Mouse (Mus musculus) cerebellum, adult 9-11 months (tissue): ENCODE data around the gene Gpc6.

ENCODE experiments used
- DNase-seq: peaks from one replicate; pipeline ENCODE4 v3.0.0; 2022

Gpc6 gene

DNA sequence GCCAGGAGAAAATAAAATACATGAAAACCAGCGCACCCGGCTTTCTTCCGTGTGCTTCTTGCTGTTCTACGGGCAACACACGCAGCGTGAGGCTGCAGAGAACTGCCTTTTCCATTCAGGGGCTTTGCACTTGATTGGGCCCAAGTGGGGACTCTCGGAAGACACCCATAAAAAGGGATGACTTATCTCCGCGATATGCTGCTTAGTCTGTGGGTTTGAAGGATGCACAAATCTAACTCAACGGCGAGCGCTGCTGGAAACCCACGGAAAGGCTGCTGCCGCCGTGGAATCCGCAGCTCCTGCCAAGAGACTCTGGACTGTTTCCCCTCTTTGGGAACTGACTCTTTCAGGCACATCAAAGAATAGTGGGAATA lies 970.4 kb downstream of the Gpc6 start:
- no peak for DNase-seq

DNA sequence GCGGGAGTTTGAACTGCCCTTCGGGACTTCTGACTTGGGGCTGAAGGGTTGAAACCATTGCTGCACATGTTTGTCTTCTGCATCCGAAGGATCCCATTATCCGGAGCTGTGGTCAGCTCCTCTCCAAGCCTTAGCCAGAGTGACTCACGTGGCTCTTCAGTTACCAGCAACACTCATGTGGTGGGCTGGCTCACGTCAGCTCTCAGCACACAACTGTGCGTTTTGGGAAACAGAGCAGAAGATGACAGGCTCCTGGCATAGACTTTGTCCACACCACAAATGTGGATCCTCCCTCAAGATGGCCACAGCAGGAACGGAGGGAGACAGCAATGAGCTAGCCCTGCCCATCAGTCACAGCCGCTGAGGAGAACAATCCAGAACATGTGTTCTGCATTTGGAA lies 979.2 kb downstream of the Gpc6 start:
- no peak for DNase-seq

DNA sequence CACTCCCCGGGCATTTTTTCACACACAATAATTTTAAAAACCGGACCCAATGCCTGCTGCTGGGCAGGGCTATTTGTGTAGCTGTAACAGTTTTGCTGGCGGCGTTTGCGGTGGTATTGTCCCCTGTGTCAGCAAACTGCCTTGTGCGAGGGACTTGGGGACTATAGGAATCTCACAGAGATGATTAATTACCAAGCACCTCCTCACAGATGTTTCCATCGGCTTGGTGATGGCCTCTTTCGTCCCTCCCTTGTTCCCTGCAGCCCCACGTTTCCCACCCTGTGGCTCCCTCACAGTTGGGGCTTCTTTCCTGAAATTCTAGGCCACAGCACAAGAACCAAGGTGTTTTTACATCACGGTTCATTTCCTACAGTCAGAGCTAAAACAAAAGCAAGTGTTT lies 980.6 kb downstream of the Gpc6 start:
- no peak for DNase-seq

DNA sequence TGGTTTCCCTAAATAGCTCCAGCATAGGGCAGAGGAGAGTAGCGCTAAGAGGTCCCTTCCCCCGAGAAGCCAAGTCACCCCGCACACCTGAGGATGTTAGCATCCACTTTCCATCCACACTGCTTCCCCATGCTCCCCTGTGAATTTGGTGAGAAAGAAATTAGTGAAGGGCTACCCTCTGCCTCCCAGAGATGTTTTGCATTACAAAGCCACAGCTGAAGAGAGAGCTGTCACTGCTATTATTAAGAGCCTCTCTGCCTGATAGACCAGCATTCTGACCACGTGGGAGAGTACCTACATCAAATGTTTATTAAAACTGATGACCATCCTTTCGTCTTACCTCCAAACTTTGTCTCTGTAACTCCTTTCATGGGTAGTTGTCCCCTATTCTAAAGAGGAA lies 981.2 kb downstream of the Gpc6 start:
- DNase-seq = no peak

DNA sequence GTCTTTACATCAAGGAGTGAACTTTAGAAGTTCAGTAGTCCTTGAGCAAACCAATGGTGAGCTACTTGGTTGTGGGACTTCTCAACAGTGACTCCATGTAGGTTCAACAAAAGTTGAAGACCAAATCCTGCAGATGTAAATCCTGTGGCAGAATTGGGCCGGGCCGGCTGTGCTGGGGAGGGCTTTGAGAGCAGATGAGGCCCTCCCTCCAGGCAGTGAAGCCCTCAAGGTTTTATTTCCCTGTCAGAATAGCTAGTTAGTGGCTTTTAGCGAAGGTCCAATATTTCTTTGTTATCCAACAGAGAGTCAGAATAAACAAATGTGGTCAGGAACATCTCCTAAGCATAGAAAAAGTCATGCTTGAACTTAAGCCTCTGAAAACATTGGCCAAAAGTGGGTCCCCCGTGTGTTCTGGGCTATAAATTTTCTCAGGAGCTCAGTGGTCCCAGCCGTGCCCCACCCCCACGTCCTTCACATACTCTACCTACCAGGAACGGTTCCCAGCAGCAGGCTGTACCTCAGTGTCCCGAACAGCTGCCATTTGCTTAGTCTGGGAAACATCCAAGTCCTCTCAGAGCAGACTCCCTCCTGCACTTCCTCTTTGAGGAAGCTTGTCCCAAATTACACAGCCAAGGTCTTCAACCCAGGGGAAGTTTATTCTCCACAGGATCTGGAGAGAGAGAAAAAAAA lies 983.3 kb downstream of the Gpc6 start:
- DNase-seq = no peak

DNA sequence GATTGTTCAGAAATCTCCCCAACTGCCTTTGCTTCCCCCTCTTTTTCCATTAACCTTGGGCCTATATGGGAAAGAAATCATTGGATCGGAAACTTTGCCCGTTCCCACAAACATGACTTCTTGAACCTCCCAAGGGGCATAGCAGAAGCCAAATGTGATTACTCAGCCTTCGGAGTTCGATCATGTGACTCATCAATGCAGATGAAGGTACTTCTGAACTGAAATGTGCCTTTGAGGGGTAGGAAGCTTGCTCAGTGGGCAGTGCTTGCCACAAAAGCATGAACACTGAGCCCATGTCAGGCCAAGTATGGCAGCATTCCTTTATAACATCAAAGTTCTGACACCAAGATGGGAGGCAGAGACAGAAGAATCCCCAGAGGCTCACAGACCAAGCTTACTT lies 983.9 kb downstream of the Gpc6 start:
- DNase-seq = no peak

DNA sequence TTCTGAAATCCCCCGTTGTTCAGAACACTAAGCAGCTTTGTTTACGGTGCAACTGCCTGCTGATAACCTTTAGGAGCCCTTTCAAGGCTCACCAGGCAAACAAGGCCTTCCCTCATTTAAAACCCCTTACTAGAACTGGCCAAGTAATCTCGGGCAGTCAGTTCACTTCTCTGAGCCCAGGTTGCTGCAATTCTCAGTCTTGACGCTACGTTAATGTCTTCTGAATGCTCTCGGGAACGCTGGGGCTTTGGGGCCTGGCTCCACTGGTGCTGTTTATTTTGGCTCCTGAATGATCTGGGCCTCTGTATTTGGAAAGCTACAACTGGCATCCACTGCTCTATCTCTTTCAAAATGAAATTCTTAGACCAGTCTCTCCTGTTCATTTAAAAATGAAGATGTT lies 985.2 kb downstream of the Gpc6 start:
- DNase-seq = no peak

DNA sequence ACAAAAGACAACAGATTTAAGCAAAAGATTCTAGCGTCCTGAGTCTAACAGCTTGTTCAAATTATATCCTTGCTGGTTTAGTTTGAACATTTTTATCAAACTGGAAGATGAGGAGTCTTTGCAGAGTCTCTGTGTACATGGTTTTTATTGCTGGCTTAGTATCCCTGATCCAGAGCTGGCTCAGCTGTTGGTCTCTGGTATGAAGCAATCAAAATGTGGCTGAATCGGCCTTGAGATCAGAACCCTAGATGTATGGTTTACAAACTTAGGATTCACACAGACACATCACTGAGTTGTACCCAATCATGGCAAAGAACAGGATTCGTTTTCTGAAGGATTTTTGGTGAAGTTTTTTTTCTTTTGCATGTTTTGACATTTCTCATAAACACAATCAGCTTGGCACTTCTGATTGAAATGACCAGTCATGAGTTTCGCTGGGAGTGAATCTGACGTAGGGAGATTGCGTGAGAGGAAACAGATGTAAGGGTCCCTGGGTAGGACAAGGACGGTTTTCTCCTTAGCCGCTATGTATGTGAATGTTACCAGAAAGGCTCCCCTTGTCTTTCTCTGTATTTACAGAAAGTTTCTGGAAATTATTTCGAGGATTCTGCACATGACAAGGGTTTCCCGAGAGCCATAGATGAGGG lies 987.6 kb downstream of the Gpc6 start:
- DNase-seq = no peak

DNA sequence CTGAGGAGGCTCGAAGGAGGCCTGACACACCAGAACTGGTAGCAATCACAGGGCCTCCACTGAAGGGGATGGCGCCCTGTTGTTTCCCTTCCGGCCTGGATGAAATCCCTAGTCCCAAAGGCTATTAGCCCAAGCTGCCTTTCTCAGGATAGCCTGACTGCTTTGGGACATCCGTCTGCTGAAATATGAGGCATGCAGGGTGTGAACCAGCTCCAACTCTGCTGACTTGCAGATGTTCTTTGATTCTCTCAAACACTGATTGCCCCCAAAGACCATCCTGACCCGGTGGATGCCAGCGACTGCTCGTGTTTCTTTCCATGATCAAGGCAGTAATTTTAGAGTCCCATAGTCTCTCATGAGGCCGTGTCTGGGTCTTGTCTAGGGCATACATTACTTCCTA lies 991.5 kb downstream of the Gpc6 start:
- no peak for DNase-seq

DNA sequence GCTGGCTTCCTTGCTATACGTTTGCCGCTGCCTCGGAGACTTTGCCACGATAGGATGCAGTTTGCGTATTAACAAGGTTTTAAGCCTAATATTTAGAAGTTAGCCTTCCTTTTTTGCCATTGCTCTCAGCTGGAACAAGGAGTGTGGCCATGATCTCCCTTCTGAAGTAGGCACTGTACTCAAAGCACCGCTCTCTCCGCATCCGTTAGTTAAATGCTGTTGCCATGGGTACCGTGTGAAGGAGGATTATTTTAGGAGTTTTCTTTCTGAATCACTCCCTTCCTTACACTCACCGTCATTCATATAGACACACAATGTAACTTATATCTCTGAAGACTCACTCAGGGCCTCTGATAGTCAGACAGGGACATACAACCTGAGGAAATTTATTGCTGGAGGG lies 993.6 kb downstream of the Gpc6 start:
- DNase-seq = no peak

DNA sequence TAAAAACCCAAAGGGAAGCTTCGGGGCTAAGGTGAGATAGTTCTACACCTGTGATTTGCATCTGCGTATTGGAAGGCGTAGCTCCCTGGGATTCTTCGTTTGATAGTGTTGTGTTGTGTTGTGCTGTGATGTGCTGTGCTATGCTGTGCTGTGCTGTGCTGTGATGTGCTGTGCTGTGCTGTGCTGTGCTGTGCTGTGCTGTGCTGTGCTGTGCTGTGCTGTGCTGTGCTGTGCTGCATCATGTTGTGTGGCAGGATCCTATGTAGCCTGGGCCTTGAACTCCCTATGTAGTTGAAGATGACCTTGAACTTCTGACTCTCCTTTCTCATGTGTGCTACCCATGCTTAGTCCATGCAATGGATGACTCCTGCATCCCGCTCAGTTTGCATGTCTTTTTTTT lies 994.5 kb downstream of the Gpc6 start:
- no peak for DNase-seq

DNA sequence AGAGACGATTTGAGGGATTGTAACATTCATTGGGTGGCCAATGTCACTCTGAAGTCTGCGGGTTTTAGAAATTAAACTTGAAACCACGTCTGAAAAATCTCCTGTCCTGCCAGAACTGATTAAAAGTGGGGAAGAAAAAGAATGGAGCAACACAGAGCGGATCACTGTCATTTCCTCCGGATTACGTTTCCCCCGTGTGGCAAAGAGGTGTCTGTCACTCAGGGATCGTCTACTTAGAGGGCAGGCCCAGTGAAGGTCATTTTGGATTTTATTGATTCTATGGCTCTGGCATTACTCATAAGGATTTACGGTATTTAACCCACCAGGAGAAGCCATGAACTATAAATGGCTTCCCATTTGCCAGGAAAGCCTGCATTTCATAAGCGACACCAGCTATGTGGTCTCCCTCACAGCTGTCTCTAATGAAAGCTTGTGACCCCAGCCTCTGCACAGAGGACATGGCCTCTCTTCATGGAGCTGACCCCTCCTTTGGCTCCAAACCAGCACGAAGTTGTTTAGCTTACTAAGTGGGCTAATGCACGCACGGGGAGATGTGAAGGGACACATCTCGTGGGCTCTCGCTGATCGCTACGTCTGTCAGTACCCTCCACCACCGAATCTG lies 996.4 kb downstream of the Gpc6 start:
- DNase-seq = no peak

DNA sequence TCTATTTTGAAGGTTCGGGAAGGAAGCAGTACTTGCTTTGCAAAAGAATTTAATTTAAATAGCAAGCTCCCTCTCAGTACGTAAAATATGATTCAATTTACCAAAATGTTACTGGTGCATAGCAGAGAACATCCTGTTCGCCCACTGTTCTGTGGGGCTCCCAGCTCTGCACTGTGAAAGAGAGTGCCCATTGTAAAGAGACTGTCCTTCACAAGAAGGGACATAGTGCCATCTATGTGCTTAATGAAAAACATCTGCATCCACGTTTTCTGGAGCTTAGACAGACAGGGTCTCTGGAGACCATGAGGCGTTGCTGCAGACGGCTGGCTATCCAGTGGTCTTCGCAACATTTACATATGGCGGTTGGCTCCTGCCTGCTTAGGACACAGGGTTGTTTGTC lies 998.6 kb downstream of the Gpc6 start:
- DNase-seq = no peak

DNA sequence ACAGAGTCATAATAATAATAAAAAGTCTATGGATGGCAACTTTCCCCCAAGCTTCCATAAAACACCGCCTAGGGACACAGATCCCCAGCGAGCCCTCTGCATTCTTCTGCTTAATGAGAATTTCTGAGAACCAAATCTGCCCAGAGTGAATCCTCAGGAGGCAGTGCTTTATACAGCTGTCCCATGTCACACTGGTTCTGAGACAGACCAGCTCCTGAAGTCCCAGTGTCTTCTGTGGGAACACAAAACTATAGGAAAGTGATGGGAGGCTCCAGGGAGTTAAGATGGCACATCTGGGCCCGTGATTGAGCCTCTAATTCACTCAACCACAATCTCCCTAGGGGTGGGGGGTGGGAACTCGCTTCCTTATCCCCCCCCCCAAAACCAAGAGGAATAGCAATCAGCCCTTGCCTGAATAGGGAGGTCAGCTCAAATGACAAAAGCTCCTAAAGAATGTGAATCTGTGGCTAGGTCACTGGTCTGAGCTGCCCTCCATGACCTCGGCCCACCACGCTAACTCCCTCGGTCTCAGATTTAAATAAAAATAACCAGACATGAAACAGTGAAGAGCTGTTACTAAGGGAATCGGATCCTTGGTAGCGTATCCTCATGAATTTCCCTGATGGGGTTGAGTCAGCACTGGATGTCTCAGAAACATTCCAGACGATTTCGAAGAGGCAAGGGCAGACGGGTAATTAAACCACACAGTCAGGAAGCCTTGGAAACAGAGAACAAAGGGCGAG lies 1005.2 kb downstream of the Gpc6 start:
- DNase-seq = no peak

DNA sequence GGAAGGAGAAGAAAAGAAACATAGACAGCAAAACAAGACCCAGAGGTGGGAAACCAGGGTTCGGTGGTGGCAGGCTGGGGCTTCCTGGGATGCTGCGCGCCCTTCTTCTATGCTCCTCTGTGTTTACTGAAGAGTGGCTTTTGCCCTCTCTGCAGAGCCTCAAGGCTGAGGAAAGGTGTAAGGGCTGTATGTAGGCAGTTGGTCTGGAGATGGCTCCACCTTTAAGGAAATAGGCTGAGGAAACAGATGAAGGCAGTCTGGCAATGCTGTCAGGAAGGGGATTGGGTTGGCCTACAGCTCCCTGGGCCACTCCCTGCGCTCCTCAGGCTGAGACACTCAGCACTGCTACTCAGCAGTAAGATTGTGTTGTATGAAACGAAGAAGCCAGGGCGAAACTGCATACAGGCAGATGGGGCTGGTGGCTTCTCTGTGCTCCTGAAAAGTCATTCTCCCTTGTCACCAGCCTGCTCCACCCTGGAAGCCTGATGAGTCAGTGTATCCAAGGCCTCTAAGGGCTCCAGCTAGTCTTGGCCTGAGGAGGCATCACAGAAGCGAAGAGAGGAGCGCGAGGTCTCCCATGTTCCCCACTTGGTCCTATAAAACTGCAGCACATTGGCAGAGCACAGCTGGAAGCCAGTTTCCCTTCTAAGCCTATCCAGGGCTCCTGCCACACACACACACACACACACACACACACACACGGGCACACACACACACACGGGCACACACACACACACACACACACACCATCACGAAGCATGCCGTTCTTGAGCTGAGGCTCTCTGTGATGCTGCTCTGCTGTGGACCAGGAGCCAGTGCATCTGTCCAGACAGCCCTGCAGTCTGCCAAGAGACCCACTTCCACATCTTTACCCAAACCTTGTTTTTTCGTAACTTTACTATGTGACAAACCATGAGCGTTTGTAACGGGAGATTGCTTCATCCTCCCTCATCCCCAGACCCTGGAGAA lies 1006.0 kb downstream of the Gpc6 start:
- no peak for DNase-seq

DNA sequence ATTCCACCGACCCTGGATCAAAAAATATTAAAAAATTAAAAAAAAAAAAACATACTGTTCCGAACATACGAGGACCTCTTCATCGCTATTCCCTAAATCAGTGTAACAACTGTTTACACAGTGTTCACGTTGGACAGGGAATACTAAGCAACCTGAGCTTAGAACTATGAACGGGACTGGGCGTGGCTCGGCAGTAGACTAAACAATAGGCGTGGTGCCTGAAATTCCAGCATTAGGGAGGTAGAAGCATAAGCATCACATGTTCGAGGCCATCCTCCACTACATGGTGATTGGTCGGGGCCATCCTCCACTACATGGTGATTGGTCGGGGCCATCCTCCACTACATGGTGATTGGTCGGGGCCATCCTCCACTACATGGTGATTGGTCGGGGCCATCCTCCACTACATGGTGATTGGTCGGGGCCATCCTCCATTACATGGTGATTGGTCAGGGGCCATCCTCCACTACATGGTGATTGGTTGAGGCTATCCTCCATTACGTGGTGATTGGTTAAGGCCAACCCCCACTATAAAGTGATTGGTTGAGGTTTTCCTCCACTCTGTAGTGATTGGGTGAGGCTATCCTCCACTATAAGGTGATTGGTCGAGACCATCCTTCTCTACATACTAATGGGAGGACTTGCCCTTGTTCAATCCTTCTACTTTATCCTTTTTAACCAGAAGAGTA lies 1007.2 kb downstream of the Gpc6 start:
- no peak for DNase-seq

DNA sequence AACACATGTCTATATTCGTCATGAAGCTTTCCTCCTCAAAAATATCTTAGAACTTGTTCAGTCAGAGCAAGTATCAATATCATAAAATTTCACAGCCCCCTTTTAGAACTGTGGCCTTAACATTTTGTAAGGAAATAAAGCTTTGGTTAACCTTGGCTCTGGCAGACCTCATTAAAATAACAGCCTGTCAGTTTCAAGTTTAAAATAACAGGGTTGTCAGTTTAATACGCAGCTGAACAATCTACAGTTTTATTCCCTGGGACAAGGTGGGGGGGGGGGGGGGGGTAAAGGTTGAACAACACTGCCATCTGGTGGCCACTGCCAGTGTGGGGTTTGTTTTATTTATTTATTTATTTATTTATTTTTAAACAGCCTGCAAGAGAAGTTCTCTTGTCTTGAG lies 1013.4 kb downstream of the Gpc6 start:
- DNase-seq = no peak

DNA sequence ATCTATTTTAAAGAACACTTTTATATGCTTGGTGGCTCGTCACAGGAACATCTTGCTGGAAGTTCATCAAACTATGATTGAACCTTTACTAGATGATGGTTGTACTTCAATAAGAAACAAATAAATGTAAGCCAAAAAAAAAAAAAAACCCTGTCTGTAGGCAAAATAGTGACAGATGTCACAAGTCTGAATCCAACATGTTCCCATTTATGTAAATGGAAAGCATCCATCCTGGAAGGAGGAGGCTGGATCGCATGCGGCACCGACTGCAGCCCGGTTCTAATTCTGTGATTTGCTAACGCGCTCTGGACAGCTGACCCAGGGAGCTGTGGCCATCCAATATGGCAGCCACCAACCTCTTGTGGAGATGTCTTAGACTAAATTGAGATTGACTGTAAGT lies 1014.4 kb downstream of the Gpc6 start:
- DNase-seq = no peak

DNA sequence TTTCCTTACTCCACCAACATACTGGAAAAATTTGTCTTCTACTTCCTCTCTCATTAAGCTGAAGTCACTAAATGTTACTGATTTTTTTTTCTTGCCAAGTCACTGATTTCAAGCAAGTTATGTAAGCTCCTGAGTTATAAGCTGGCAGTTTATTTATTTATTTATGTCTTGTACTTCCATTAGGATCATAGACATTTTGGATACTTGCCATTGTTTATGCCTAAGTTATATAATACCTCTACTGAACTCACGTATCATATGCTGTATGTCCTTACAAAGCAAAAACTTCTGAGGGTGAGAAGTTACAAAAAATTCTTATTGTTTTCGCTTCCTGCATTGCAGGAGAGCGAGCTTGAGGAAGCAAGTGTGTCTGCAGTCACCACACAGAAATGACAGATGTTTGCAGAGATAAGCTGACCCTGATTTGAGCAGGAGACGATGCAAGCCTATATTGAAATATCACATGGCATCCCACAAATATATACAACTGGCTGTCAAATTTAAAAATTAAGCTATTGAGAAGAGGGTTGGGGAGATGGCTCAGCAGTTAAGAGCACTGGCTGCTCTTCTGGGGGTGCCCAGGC lies 1020.9 kb downstream of the Gpc6 start:
- DNase-seq = no peak

DNA sequence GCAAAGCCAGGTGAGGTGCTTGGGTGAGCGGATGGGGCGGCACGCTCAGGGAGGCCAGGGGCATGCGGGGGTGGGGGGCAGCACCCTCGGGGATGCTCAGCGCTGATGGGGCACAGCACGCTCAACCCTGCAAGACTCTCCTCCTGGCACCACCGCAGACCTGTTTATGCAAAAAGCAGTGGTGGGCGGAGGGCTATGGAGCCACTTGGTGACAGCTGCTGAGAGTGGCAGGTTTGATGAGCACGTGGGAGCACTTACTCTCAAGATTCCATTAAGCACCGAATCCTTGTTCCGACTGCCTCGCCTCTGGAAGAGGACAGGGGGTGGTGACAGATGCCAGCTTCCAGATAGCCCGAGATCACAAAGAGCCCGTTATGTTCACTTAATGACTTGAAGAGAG lies 1026.2 kb downstream of the Gpc6 start:
- DNase-seq = no peak

DNA sequence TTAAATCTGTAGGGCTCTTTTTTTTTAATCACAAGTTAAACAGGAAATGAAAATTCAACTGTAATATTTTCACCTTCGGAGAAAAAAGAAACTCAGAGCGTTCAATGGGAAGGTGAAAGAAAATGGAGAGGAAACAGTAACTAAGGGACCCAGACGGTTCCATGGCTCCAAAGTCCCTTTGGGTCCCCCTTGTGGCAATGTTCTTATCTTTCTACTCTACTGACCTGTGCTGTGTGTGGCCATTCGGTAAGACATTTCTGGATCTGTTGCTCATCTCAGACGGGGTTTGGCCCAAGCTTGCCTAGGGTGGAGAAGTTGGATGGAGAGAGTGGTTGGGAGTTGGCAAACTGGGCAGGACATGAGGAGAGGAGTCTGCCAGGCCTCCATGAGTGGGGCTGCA lies 1026.6 kb downstream of the Gpc6 start:
- DNase-seq = no peak

DNA sequence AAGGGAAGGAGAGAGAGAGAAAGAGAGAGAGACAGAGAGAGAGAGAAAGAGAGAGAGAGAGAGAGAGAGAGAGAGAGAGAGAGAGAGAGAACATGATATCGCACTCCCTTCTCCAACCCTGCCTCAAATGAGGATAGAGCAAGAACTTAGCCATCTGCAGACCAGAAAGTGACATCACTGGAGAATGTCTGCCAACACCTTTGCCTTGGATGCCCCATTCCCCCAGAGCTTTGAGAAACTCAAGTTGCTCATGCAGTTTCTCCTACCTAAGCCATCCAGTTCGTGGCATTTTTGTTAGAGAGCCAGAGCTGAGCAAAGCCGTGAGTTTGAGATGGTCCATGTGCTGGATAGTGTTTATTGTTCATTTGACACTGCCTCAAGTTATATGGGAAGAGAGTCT lies 1030.9 kb downstream of the Gpc6 start:
- DNase-seq = no peak
